ENCODE assay signal across 15 mouse cellular contexts in genomic region chr5:9424464-9424863, GRCm38 (mm10).
"Had no signal": no experiment of that assay in that cellular context is flagged by ENCODE, and none has a peak within 500 bp of the region (broad histone marks: within the 10 kb centered on the region; RNA-seq: fewer than 3 reads in every experiment).

No protein-coding gene starts in this region.

- H3K9me3 ChIP-seq: limb, embryonic 12.5 days; limb, embryonic 15.5 days; liver, embryonic 12.5 days; liver, embryonic 15.5 days; lung, embryonic 15.5 days; megakaryocyte, embryonic 14.5 days had no signal

- H3K36me3 ChIP-seq: limb, embryonic 12.5 days; limb, embryonic 15.5 days; liver, embryonic 12.5 days; liver, embryonic 15.5 days; lung, embryonic 15.5 days had no signal

- H3K27me3 ChIP-seq: limb, embryonic 12.5 days; limb, embryonic 15.5 days; liver, embryonic 12.5 days; liver, embryonic 15.5 days; lung, embryonic 15.5 days; megakaryocyte, embryonic 14.5 days had no signal

- H3K27ac ChIP-seq: limb, embryonic 12.5 days; limb, embryonic 15.5 days; liver, embryonic 12.5 days; liver, embryonic 15.5 days; lung, embryonic 15.5 days had no signal

- DNase-seq: kidney, postnatal 14 days; kidney, postnatal 4 days; left cerebral cortex, postnatal 4 days; lung, adult 18-20 months; lung, postnatal 10 days; lung, postnatal 36 days; thymus, adult 18-20 months; thymus, postnatal 36 days had no signal

- ATAC-seq: liver, embryonic 12.5 days had no signal

- H3K4me3 ChIP-seq: limb, embryonic 12.5 days; limb, embryonic 15.5 days; liver, embryonic 12.5 days; liver, embryonic 15.5 days; lung, embryonic 15.5 days; megakaryocyte, embryonic 14.5 days had no signal

- H3K4me2 ChIP-seq: limb, embryonic 12.5 days; limb, embryonic 15.5 days; liver, embryonic 12.5 days; liver, embryonic 15.5 days; lung, embryonic 15.5 days; midbrain, embryonic 11.5 days had no signal

- H3K9ac ChIP-seq: limb, embryonic 12.5 days; limb, embryonic 15.5 days; liver, embryonic 12.5 days; liver, embryonic 15.5 days; lung, embryonic 15.5 days had no signal

- H3K4me1 ChIP-seq: limb, embryonic 12.5 days; limb, embryonic 15.5 days; liver, embryonic 12.5 days; liver, embryonic 15.5 days; lung, embryonic 15.5 days; megakaryocyte, embryonic 14.5 days had no signal
